Mouse (Mus musculus): Measurements from ENCODE around the gene Wdpcp.

DNA sequence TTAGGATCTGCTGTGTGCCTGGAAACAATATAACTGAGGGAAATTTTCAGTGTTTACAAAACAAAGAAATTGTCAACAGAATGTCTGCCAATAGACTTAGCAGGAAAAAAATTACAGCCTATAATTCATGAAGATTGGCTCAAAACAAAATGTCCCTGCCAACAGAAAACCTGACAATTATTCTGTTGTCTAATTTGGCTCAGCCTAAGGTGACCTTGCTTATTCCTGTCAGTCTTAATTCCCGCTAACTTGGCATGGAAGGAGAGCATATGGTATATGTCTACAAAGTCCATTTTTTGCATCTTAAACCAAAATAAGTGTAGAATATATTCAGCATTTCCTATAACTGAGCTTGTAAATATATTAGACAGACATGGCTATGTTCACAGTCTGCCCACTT lies 298.8 kb downstream of the Wdpcp start:
- TF ChIP-seq POLR2A (IDR thresholded peaks at IDR 0.05; ENCODE audit: low read depth, low read length) (no peak), CTCF (IDR thresholded peaks at IDR 0.05; ENCODE audit: borderline replicate concordance, insufficient read depth, low read length) (no peak)
